In genomic region chr7:73233539-73234158, GRCm38 (mm10) we compare ENCODE assay signal across 22 mouse cellular contexts.
DNase-seq lines count a peak whose midpoint lies in the region; ATAC-seq and TF ChIP-seq lines count a peak whose summit lies in the region.
"Had no signal": no experiment of that assay in that cellular context is flagged by ENCODE, and none has a peak within 500 bp of the region (broad histone marks: within the 10 kb centered on the region; RNA-seq: fewer than 3 reads in every experiment).

No protein-coding gene starts in this region.

- no peak for TF ChIP-seq EP300 in CH12.LX (IDR thresholded peaks at IDR 0.05; ENCODE audit: low read length)

- no peak for DNase-seq in hindbrain, embryonic 10.5 days (ENCODE audit: low spot score)
- peak; percentile 51 for DNase-seq in CH12.LX (ENCODE audit: extremely low read depth)
- DNase-seq in Patski (ENCODE audit: low read depth, low spot score) = peak; percentile 70
- no peak for DNase-seq in cerebellum, adult 9-11 months
- DNase-seq: cerebellum, adult 8-10 months; kidney, adult 9 months; kidney, postnatal 25 days; lung, adult 2 months; thymus, postnatal 14 days had no signal

- H3K4me1 ChIP-seq in hindbrain, embryonic 10.5 days (replicated peaks) = peaks cover 15% of the 10 kb centered on the region
- H3K4me1 ChIP-seq in hindbrain, embryonic 12.5 days = peaks cover 4% of the 10 kb centered on the region; the same call in 1 of the 2 replicates
- peaks cover 3 to 8% of the 10 kb centered on the region in 2 experiments for H3K4me1 ChIP-seq in CH12.LX (ENCODE audit: control insufficient read depth in 1 of 2, insufficient read depth in 2 of 2)
- H3K4me1 ChIP-seq in stomach, embryonic 16.5 days (ENCODE audit: control insufficient read depth, insufficient read depth, low read length) = 0 out of 2 replicates have a peak, but pooled peaks cover 5% of the 10 kb centered on the region
- H3K4me1 ChIP-seq: heart, embryonic 10.5 days; neural tube, embryonic 12.5 days had no signal

- no peak overlapping the region for H3K9ac ChIP-seq in hindbrain, embryonic 12.5 days
- no peak overlapping the region for H3K9ac ChIP-seq in CH12.LX (ENCODE audit: insufficient read depth, low read depth)
- no peak overlapping the region for H3K9ac ChIP-seq in stomach, embryonic 16.5 days (ENCODE audit: low read length)
- H3K9ac ChIP-seq: embryonic facial prominence, embryonic 12.5 days; forebrain, embryonic 12.5 days; hindbrain, embryonic 13.5 days; neural tube, embryonic 12.5 days had no signal

- no peaks in the 10 kb centered on the region for H3K27me3 ChIP-seq in hindbrain, embryonic 10.5 days (ENCODE audit: insufficient read depth, poor library complexity, severe bottlenecking)
- 0 out of 2 replicates have a peak, but pooled peaks cover 2% of the 10 kb centered on the region for H3K27me3 ChIP-seq in hindbrain, embryonic 12.5 days
- H3K27me3 ChIP-seq in CH12.LX (replicated peaks) (no peaks in the 10 kb centered on the region), Patski (no peaks in the 10 kb centered on the region)
- no peaks in the 10 kb centered on the region for H3K27me3 ChIP-seq in stomach, embryonic 16.5 days (ENCODE audit: control insufficient read depth, insufficient read depth, low read length)
- H3K27me3 ChIP-seq: embryonic facial prominence, embryonic 12.5 days; forebrain, embryonic 12.5 days; hindbrain, embryonic 13.5 days; neural tube, embryonic 12.5 days had no signal

- no peak for TF ChIP-seq RAD21 in CH12.LX (IDR thresholded peaks at IDR 0.05; ENCODE audit: low read depth, low read length)

- H3K27ac ChIP-seq in hindbrain, embryonic 10.5 days = peak overlapping the region; percentile 29; the same call in 1 of the 2 replicates
- H3K27ac ChIP-seq in hindbrain, embryonic 12.5 days = no peak overlapping the region
- no peak overlapping the region for H3K27ac ChIP-seq in CH12.LX (ENCODE audit: insufficient read depth, low read depth)
- no peak overlapping the region for H3K27ac ChIP-seq in stomach, embryonic 16.5 days (ENCODE audit: low read length)
- H3K27ac ChIP-seq: embryonic facial prominence, embryonic 12.5 days; forebrain, embryonic 12.5 days; heart, embryonic 10.5 days; hindbrain, embryonic 13.5 days; neural tube, embryonic 12.5 days had no signal

- dilution Hi-C loops in CH12.LX (cut with MboI; ENCODE audit: extremely low pct_ligation_motif_present, extremely low pct_unique_long_range_greater_than_20kb, low sequenced_read_pairs) = no loop called here

- in situ Hi-C loops in CH12.LX (cut with MboI; ENCODE audit: low pct_ligation_motif_present, low pct_unique_long_range_greater_than_20kb, low sequenced_read_pairs) = no loop called here
- in situ Hi-C loops in Patski (cut with MboI; ENCODE audit: low pct_unique_long_range_greater_than_20kb) = loop anchor here (25.0 kb wide), 1 partner anchor 404 kb away; no protein-coding TSS in a partner anchor

- no peaks in the 10 kb centered on the region for H3K79me2 ChIP-seq in CH12.LX (replicated peaks; ENCODE audit: control insufficient read depth, extremely low read depth, insufficient read depth, poor library complexity, severe bottlenecking)

- H3K4me2 ChIP-seq in hindbrain, embryonic 12.5 days (replicated peaks) = no peak overlapping the region
- no peak overlapping the region for H3K4me2 ChIP-seq in CH12.LX (ENCODE audit: insufficient read depth, low read depth, poor library complexity, severe bottlenecking)
- no peak overlapping the region for H3K4me2 ChIP-seq in stomach, embryonic 16.5 days (ENCODE audit: low read depth, low read length)
- H3K4me2 ChIP-seq: embryonic facial prominence, embryonic 12.5 days; forebrain, embryonic 12.5 days; hindbrain, embryonic 13.5 days; liver, embryonic 11.5 days; midbrain, embryonic 11.5 days; neural tube, embryonic 12.5 days had no signal

- ATAC-seq in hindbrain, embryonic 12.5 days (ENCODE audit: low FRiP score) = no peak
- ATAC-seq in Patski = peak; percentile 57
- ATAC-seq in stomach, embryonic 16.5 days (ENCODE audit: insufficient read depth, low FRiP score) = peak; percentile 53; the same call in 1 of the 2 replicates
- ATAC-seq in megakaryocyte-erythroid progenitor cell, adult 5-6 weeks (replicated peaks; ENCODE audit: low FRiP score, low TSS enrichment, poor library complexity, severe bottlenecking) = no peak
- ATAC-seq: CD4-positive, CD25-positive, alpha-beta regulatory T cell, adult 4 months; inflammation-experienced regulatory T-cells, adult 6 months had no signal

- TF ChIP-seq POLR2A in CH12.LX (IDR thresholded peaks at IDR 0.05; ENCODE audit: low read depth, low read length) = no peak

- no peak overlapping the region for H3K4me3 ChIP-seq in hindbrain, embryonic 10.5 days
- H3K4me3 ChIP-seq in hindbrain, embryonic 12.5 days = no peak overlapping the region
- H3K4me3 ChIP-seq in CH12.LX (replicated peaks in 1 of 3; ENCODE audit: low read depth in 2 of 3, low read length in 2 of 3, poor library complexity in 1 of 3) = no peak overlapping the region
- no peak overlapping the region for H3K4me3 ChIP-seq in stomach, embryonic 16.5 days (replicated peaks; ENCODE audit: low read length)
- H3K4me3 ChIP-seq: embryonic facial prominence, embryonic 12.5 days; forebrain, embryonic 12.5 days; heart, embryonic 10.5 days; hindbrain, embryonic 13.5 days; neural tube, embryonic 12.5 days had no signal

- no peaks in the 10 kb centered on the region for H3K9me3 ChIP-seq in hindbrain, embryonic 10.5 days
- no peaks in the 10 kb centered on the region for H3K9me3 ChIP-seq in hindbrain, embryonic 12.5 days (replicated peaks)
- H3K9me3 ChIP-seq in CH12.LX (replicated peaks; ENCODE audit: low read length) = no peaks in the 10 kb centered on the region
- no peaks in the 10 kb centered on the region for H3K9me3 ChIP-seq in stomach, embryonic 16.5 days (replicated peaks; ENCODE audit: control insufficient read depth, low read length)
- H3K9me3 ChIP-seq: embryonic facial prominence, embryonic 12.5 days; forebrain, embryonic 12.5 days; heart, embryonic 10.5 days; hindbrain, embryonic 13.5 days; neural tube, embryonic 12.5 days had no signal

- no peaks in the 10 kb centered on the region for H3K36me3 ChIP-seq in hindbrain, embryonic 10.5 days
- H3K36me3 ChIP-seq in hindbrain, embryonic 12.5 days = no peaks in the 10 kb centered on the region
- H3K36me3 ChIP-seq in CH12.LX (replicated peaks in 1 of 2; ENCODE audit: control insufficient read depth in 1 of 2, insufficient read depth in 1 of 2, low read length in 1 of 2) = no peaks in the 10 kb centered on the region
- no peaks in the 10 kb centered on the region for H3K36me3 ChIP-seq in stomach, embryonic 16.5 days (ENCODE audit: control insufficient read depth, insufficient read depth, low read length)
- H3K36me3 ChIP-seq: embryonic facial prominence, embryonic 12.5 days; forebrain, embryonic 12.5 days; G1E; heart, embryonic 10.5 days; hindbrain, embryonic 13.5 days; neural tube, embryonic 12.5 days had no signal

- 90% methylated on average over 8 of the region's 8 CpGs for WGBS in hindbrain, embryonic 10.5 days
- 84% methylated on average over 8 of the region's 8 CpGs for WGBS in hindbrain, embryonic 12.5 days
- WGBS in stomach, embryonic 16.5 days = 73% methylated on average over 8 of the region's 8 CpGs

- TF ChIP-seq CTCF in CH12.LX (conservative IDR thresholded peaks at IDR 0.05 in 1 of 2, IDR thresholded peaks at IDR 0.05 in 1 of 2; ENCODE audit: low read depth in 2 of 2, low read length in 2 of 2) = no peak
- TF ChIP-seq CTCF in Patski (IDR thresholded peaks at IDR 0.05) = no peak

- POLR2A ChIA-PET in Patski (lab: Charles Lee) = interaction anchor here (0.6 to 1.3 kb wide), 4 partner anchors 8 to 94 kb away, joined by 3 to 5 read pairs (median 5); no protein-coding TSS in a partner anchor

- CTCF ChIA-PET in Patski (lab: Charles Lee) = interaction anchor here (2.0 kb wide), 1 partner anchor 9 kb away, joined by 5 read pairs; no protein-coding TSS in a partner anchor

TF ChIP-seq in CH12.LX, 34 proteins besides CTCF, POLR2A, EP300 and RAD21:
- TF ChIP-seq BHLHE40 (IDR thresholded peaks at IDR 0.05; ENCODE audit: low read depth, low read length) (0 out of 2 replicates have a peak, but pooled peaks have one; percentile 7), MAZ (IDR thresholded peaks at IDR 0.05; ENCODE audit: low read depth, low read length) (no peak)

Comparison
In these comparisons a context has a peak if more than half of its experiments do, and no peak if none do; other contexts are left out.
1. DNase-seq: peak in CH12.LX (single experiment) and Patski (single experiment); none in hindbrain, embryonic 10.5 days (single experiment) and cerebellum, adult 9-11 months (single experiment).
2. ATAC-seq: peak in Patski (single experiment) and stomach, embryonic 16.5 days (single experiment); none in hindbrain, embryonic 12.5 days (single experiment) and megakaryocyte-erythroid progenitor cell, adult 5-6 weeks (single experiment).